Mouse (Mus musculus) frontal cortex, postnatal 14 days (tissue): ENCODE results near the gene Cutal.

ENCODE experiments used
- DNase-seq, 2 experiments: peaks; one replicate each; pipeline ENCODE4 v3.0.0; 2022; ENCODE audit warnings: low spot score in 2 of 2

The Cutal gene

GRCm38 (mm10) chr2:34884186-34884585, 10.0 kb downstream of the Cutal start:
- no peak for DNase-seq

GRCm38 (mm10) chr2:34893950-34894349, 19.8 kb downstream of the Cutal start:
- DNase-seq: no peak

GRCm38 (mm10) chr2:34895503-34896113, 21.4 kb downstream of the Cutal start:
- DNase-seq: no peak

GRCm38 (mm10) chr2:34896821-34897460, 22.7 kb downstream of the Cutal start:
- DNase-seq: no peak

GRCm38 (mm10) chr2:34897820-34898219, 23.6 kb downstream of the Cutal start:
- DNase-seq: no peak

- DNase-seq: no peak
These were observed 25.5 kb downstream of the Cutal start for GRCm38 (mm10) chr2:34899682-34900081.

DNA sequence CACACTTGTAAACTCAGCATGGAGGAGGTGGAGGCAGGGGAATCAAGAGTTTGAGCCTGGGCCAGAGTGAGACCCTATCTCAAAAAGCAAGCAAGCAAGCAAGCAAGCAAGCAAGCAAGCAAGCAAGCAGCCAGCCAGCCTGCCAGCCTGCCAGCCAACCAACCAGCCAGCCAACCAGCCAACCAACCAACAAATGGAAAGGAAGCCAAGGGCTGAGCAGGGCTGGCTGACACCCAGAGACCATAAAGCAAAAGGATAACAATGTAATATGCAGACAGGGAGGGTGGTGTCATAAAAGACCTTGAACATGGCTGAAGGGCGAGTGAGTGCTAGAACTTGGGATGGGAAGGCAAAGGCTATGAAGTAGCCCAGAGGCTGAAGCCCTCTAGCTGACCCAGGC, 26.2 kb downstream of the Cutal start:
- no peak for DNase-seq

DNA sequence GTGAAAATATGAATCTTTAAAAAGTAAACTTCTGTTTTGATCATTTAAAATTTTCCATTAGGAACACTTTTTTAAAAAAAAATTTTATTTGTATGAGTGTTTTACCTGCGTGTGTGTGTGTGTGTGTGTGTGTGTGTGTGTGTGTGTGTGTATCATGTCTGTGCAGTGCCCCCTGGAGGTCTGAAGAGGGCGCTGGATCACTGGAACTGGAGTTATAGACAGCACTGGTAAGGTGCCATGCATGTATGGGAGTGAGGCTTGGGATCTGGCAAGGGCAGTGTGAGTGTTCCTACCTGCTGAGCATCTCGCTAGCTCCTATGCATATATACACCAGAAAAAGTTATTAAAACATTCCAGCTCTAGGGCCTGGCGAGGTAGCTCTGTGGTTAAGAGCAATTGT, 27.5 kb downstream of the Cutal start:
- no peak for DNase-seq

- DNase-seq: no peak
These were observed 28.5 kb downstream of the Cutal start for GRCm38 (mm10) chr2:34902731-34903130.

DNA sequence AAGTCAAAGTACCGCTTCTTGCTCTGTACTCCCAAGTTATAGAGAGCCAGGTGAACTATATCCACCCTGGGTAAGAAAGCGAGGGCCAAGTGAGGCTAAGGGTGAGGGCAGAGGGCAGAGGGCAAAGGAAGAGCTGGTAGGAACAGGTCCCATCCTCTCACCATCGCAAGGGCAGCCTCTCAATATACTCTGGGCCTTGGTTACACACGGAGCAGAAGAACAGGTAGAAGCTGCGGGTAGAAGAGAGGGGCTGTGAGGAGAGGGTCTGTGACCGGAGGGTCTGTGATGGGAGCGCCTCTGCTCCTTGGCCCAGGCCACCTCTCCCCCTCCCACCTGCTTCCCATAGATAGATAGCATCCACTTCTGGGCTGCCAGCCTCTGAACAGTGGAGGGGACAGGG, 29.0 kb downstream of the Cutal start:
- DNase-seq: no peak

- DNase-seq: no peak
These were observed 29.6 kb downstream of the Cutal start for GRCm38 (mm10) chr2:34903652-34904405.

DNA sequence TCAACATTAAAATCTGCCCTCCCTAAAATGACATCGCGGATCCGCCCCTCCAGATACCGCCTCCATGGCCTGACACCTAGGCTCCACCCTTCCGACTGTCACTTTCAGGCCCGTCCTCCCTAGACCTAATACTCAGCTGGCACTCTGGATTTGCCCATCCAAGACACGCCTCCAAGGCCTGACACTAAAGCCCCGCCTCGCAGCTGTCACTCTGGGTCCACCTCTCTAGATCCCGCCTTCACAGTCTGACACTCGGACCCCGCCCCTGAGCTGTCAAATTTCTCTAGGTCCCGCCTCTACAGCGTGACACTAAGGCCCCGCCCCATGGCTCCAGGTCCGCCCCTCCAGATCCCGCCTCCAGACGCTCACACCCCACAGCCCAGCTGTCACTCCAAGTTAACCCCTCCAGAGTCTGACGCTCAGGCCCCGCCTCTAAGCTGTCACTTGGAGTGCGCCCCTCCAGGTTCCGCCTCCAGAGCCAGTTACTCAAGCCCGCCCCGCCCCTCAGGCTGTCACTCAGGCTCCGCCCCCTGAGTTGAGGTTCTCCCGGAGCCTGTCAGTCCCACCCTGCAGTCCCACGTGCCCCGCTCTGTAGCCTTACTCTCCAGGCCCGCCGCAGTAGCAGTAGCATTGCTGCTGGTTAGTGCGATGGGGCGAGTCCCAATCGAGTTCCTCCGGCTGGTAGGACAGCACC, 30.8 kb downstream of the Cutal start:
- peak; percentile 96 to 99 for DNase-seq

GRCm38 (mm10) chr2:34906426-34906825, 32.2 kb downstream of the Cutal start:
- DNase-seq: no peak

- DNase-seq: peak in 1 of 2 experiments; percentile 39
These were observed 32.8 kb downstream of the Cutal start for GRCm38 (mm10) chr2:34906861-34907604.

DNA sequence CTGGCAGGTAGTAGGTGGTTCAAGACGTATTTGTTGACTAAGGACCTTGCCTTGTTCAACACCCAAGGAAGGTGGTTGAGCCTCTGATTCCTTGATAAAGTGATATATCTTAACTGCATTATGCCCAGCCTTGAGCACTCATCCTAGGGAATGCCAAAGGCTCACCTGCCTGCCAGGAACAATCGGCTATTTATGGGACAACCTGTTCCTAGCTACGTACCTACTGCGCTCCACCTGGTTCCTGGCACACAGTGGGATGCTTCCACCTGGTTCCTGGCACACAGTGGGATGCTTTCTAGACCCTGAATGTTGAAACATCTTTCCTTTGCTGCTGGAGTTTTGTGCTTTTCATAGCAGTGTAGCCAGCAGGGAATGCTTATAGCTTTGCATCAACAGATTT, 35.5 kb downstream of the Cutal start:
- DNase-seq: no peak

GRCm38 (mm10) chr2:34911871-34912270, 37.7 kb downstream of the Cutal start:
- no peak for DNase-seq

DNA sequence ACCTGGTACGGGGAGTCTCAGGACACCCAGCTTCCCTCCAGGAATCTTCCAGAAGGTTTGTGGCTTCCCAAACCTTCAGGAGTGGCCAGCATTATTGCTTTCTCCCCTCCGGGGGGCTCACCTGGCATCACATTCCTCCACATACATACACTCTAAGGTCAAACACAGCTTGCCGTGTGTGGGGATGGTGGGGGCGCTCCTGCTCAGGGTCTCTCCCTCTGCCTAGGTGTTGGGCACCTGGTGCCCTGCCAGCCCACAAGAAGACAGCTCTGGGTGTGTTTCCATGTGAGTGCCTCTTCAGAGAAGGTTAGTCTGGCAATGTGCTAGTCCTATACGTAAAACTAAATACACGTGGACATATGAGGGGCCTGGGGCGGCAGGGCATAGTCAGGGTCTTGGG, 38.4 kb downstream of the Cutal start:
- no peak for DNase-seq

GRCm38 (mm10) chr2:34913218-34914068, 39.2 kb downstream of the Cutal start, which contains the start of gene Phf19:
Gene Phf19, minus strand, starts transcription at chr2:34914026.
- no peak for DNase-seq

DNA sequence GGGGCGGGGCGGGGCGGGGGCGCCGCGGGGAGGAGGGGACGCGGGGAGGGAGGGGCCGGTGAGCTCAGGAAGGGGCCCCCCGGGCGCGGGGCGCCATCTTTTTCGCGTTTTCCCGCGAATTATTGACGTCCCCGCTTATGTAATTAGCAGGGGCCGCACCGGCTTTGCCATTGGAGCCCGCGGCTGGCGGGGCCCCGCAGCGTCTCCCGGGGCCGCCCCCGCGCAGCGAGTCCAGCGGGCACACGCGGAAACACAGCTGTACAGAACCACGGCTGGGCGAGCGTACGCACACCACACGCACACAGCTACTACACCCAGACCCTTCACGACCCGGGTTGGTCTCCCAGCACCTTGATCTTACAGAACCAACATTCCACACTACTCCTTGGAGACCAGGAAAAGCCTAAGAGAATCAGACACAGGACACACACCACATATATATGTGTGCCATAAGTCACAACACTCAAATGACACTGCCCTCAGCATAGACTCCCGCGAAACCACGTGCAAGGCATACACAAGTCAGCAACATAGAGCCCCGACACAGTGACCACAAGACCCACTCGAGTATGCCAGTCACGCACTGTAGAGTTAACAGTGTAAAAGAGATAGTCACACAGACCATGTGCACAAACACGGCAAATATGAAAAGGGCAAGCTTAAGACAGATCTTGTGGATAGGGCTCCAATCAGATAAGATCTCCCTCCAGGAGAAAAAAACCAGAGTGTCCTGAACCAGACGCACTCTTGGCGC, 40.0 kb downstream of the Cutal start:
- DNase-seq: no peak

- DNase-seq: no peak
These were observed 40.6 kb downstream of the Cutal start for GRCm38 (mm10) chr2:34914823-34915082.
